Mouse (Mus musculus): ENCODE measurements at regions not wholly inside any gene's neighbourhood (a gene's known extent, or its start where the extent isn't known, plus 50 kb on each side); places are given as distances from the start of the nearest gene placed in this dataset.
A peak's percentile ranks its signal among the peaks of the same experiment; 100 is the strongest.

- DNase-seq: peak; percentile 39
Observed at GRCm38 (mm10) chr10:123800067-123800691, 536.4 kb downstream of the Fam19a2 start.

GRCm38 (mm10) chr10:123800692-123801528, 537.1 kb downstream of the Fam19a2 start:
- DNase-seq: no peak

GRCm38 (mm10) chr10:123810882-123811281, 547.1 kb downstream of the Fam19a2 start:
- no peak for DNase-seq

GRCm38 (mm10) chr10:123813142-123813541, 549.3 kb downstream of the Fam19a2 start:
- DNase-seq: no peak

GRCm38 (mm10) chr10:123840061-123840751, 576.4 kb downstream of the Fam19a2 start:
- DNase-seq: peak; percentile 39

GRCm38 (mm10) chr10:123842141-123842540, 578.3 kb downstream of the Fam19a2 start:
- no peak for DNase-seq

GRCm38 (mm10) chr10:123843604-123844003, 579.8 kb downstream of the Fam19a2 start:
- no peak for DNase-seq

- DNase-seq: no peak
Observed at GRCm38 (mm10) chr10:123846631-123847030, 582.8 kb downstream of the Fam19a2 start.

- DNase-seq: no peak
Observed at GRCm38 (mm10) chr10:123848564-123848963, 584.8 kb downstream of the Fam19a2 start.

GRCm38 (mm10) chr10:123875459-123875858, 611.7 kb downstream of the Fam19a2 start:
- DNase-seq: no peak

- DNase-seq: no peak
Observed at GRCm38 (mm10) chr10:123875882-123876281, 612.1 kb downstream of the Fam19a2 start.

- DNase-seq: no peak
Observed at GRCm38 (mm10) chr10:123888681-123889172, 624.9 kb downstream of the Fam19a2 start.

GRCm38 (mm10) chr10:123919054-123919453, 655.3 kb downstream of the Fam19a2 start:
- no peak for DNase-seq

GRCm38 (mm10) chr10:123929955-123930354, 666.2 kb downstream of the Fam19a2 start:
- DNase-seq: no peak

- peak; percentile 35 for DNase-seq
Observed at GRCm38 (mm10) chr10:123938732-123939131, 674.9 kb downstream of the Fam19a2 start.
